Mouse (Mus musculus) 416B (cell line): ENCODE results near the gene Tmem202.
A peak's percentile ranks its signal among the peaks of the same experiment; 100 is the strongest.

Experiments
- DNase-seq: peaks from one replicate; pipeline ENCODE4 v3.0.0; 2011; ENCODE audit warnings: low read depth

Gene Tmem202

GRCm38 (mm10) chr9:59539441-59540137 lies at the start of gene Tmem202, which contains the start of gene Hexa:
Tmem202 (minus strand) TSS chr9:59539847.
Hexa (plus strand) TSS chr9:59539540.
- DNase-seq: peak; percentile 92

- peak; percentile 24 for DNase-seq
Measured at GRCm38 (mm10) chr9:59588710-59589671, 49.3 kb upstream of the Tmem202 start.

- DNase-seq: no peak
Measured at GRCm38 (mm10) chr9:59588252-59588651, 48.6 kb upstream of the Tmem202 start.

GRCm38 (mm10) chr9:59584871-59585308 lies 45.2 kb upstream of the Tmem202 start:
- DNase-seq: peak; percentile 80

GRCm38 (mm10) chr9:59578505-59578867 lies 38.8 kb upstream of the Tmem202 start:
- DNase-seq: no peak

- no peak for DNase-seq
Measured at GRCm38 (mm10) chr9:59577844-59578504, 38.3 kb upstream of the Tmem202 start, which contains the start of gene Celf6. Celf6 (plus strand) TSS chr9:59577917.

- DNase-seq: no peak
Measured at GRCm38 (mm10) chr9:59577401-59577800, 37.8 kb upstream of the Tmem202 start.

GRCm38 (mm10) chr9:59571852-59572251 lies 32.2 kb upstream of the Tmem202 start:
- DNase-seq: no peak

GRCm38 (mm10) chr9:59567111-59567510 lies 27.5 kb upstream of the Tmem202 start:
- DNase-seq: peak; percentile 83

GRCm38 (mm10) chr9:59565600-59565999 lies 26.0 kb upstream of the Tmem202 start:
- peak; percentile 92 for DNase-seq

GRCm38 (mm10) chr9:59553719-59554118 lies 14.1 kb upstream of the Tmem202 start:
- DNase-seq: no peak

- DNase-seq: no peak
Measured at GRCm38 (mm10) chr9:59552610-59553009, 13.0 kb upstream of the Tmem202 start.

- no peak for DNase-seq
Measured at GRCm38 (mm10) chr9:59551620-59552031, 12.0 kb upstream of the Tmem202 start.

- DNase-seq: no peak
Measured at GRCm38 (mm10) chr9:59551017-59551416, 11.4 kb upstream of the Tmem202 start.

- DNase-seq: no peak
Measured at GRCm38 (mm10) chr9:59550077-59550476, 10.4 kb upstream of the Tmem202 start.

GRCm38 (mm10) chr9:59548961-59549487 lies 9.4 kb upstream of the Tmem202 start:
- no peak for DNase-seq

GRCm38 (mm10) chr9:59547869-59548268 lies 8.2 kb upstream of the Tmem202 start:
- DNase-seq: peak; percentile 69

GRCm38 (mm10) chr9:59544739-59545138 lies 5.1 kb upstream of the Tmem202 start:
- DNase-seq: peak; percentile 67

GRCm38 (mm10) chr9:59542766-59543324 lies 3.2 kb upstream of the Tmem202 start:
- DNase-seq: no peak

- DNase-seq: no peak
Measured at GRCm38 (mm10) chr9:59541617-59542016, 2.0 kb upstream of the Tmem202 start.

- peak; percentile 89 for DNase-seq
Measured at GRCm38 (mm10) chr9:59537651-59538050, 2.0 kb downstream of the Tmem202 start.

GRCm38 (mm10) chr9:59533889-59534288 lies 5.8 kb downstream of the Tmem202 start:
- DNase-seq: peak; percentile 86
